Mouse (Mus musculus) stomach, postnatal 0 days (tissue): ENCODE measurements at regions not wholly inside any gene's neighbourhood (a gene's known extent, or its start where the extent isn't known, plus 50 kb on each side); places are given as distances from the start of the nearest gene placed in this dataset.

Experiments
- ATAC-seq: fragments of 200-750 bp; cut with Nextera tagmentation; 2 replicates; pipeline ENCODE4 v1.8.0; 2017; ENCODE audit not compliant: low FRiP score, low TSS enrichment
- DNase-seq: peaks from one replicate; pipeline ENCODE4 v3.0.0-alpha.2; 2016; ENCODE audit warnings: low spot score
- H3K27ac ChIP-seq: fragments of 300-500 bp; sonication (generic); replicated peaks from 2 replicates; pipeline ENCODE4 v1.5.1; 2014; ENCODE audit warnings: mild to moderate bottlenecking, control low read depth
- H3K27me3 ChIP-seq: fragments of 300-500 bp; sonication (generic); 2 replicates; pipeline ENCODE4 v1.6.1; 2014; ENCODE audit warnings: low read length; ENCODE audit not compliant: control insufficient read depth, insufficient read depth
- H3K36me3 ChIP-seq: fragments of 300-500 bp; sonication (generic); 2 replicates; pipeline ENCODE4 v1.6.1; 2014; ENCODE audit warnings: low read length, mixed read lengths; ENCODE audit not compliant: control insufficient read depth, insufficient read depth
- H3K4me1 ChIP-seq: fragments of 300-500 bp; sonication (generic); replicated peaks from 2 replicates; pipeline ENCODE4 v1.6.1; 2014; ENCODE audit warnings: antibody characterized with exemption; ENCODE audit not compliant: control insufficient read depth, insufficient read depth
- H3K4me2 ChIP-seq: fragments of 300-500 bp; sonication (generic); replicated peaks from 2 replicates; pipeline ENCODE4 v1.6.1; 2014; ENCODE audit warnings: low read depth, mild to moderate bottlenecking, control low read depth, moderate library complexity
- H3K4me3 ChIP-seq: fragments of 300-500 bp; sonication (generic); 2 replicates; pipeline ENCODE4 v1.5.1; 2014; ENCODE audit warnings: low read depth, low read length, control low read depth
- H3K9ac ChIP-seq: fragments of 300-500 bp; sonication (generic); 2 replicates; pipeline ENCODE4 v1.6.1; 2014; ENCODE audit warnings: mild to moderate bottlenecking, low read length, control low read depth, mixed read lengths
- H3K9me3 ChIP-seq: fragments of 300-500 bp; sonication (generic); 2 replicates; pipeline ENCODE4 v1.6.1; 2016; ENCODE audit warnings: low read length; ENCODE audit not compliant: control insufficient read depth
- CTCF ChIP-seq: IDR thresholded peaks from 2 replicates; pipeline ENCODE4 v1.5.1; 2016; ENCODE audit warnings: antibody characterized with exemption, low read depth, mild to moderate bottlenecking, moderate library complexity
- EP300 ChIP-seq: optimal IDR thresholded peaks from 2 replicates; pipeline ENCODE3; 2016; ENCODE audit warnings: antibody characterized with exemption
- WGBS: fragments of 180-500 bp; shearing (Covaris S2); extraction: QIAGEN DNeasy Blood & Tissue Kit; methylation state at CpG from one replicate; pipeline ENCODE4 v1.1.7; 2014; 5-methylcytosine and 5-hydroxymethylcytosine counted together

- no peak for DNase-seq
- H3K4me2 ChIP-seq = no peak overlapping the region
These were observed 486.5 kb upstream of the Adamts5 start for GRCm38 (mm10) chr16:86388128-86388527.

GRCm38 (mm10) chr16:86377991-86378390, 476.4 kb upstream of the Adamts5 start:
- no peaks in the 10 kb centered on the region for H3K27me3 ChIP-seq
- H3K36me3 ChIP-seq = no peaks in the 10 kb centered on the region
- ATAC-seq = no peak
- no peak overlapping the region for H3K27ac ChIP-seq
- no peak overlapping the region for H3K4me3 ChIP-seq
- H3K4me1 ChIP-seq = no peaks in the 10 kb centered on the region
- WGBS = 40% methylated on average over 3 of the region's 3 CpGs
- no peak overlapping the region for H3K9ac ChIP-seq
- no peak overlapping the region for H3K4me2 ChIP-seq
- DNase-seq = no peak
- TF ChIP-seq CTCF (no peak), EP300 (no peak)
- H3K9me3 ChIP-seq = no peaks in the 10 kb centered on the region

More at GRCm38 (mm10) chr16:86388128-86388527, 486.5 kb upstream of the Adamts5 start:
- H3K36me3 ChIP-seq = no peaks in the 10 kb centered on the region
- no peaks in the 10 kb centered on the region for H3K27me3 ChIP-seq
- TF ChIP-seq CTCF (no peak), EP300 (no peak)
- no peak overlapping the region for H3K4me3 ChIP-seq
- no peak for ATAC-seq
- H3K4me1 ChIP-seq = no peaks in the 10 kb centered on the region
- H3K9me3 ChIP-seq = no peaks in the 10 kb centered on the region
- no peak overlapping the region for H3K9ac ChIP-seq
- no peak overlapping the region for H3K27ac ChIP-seq
- 65% methylated on average over 1 of the region's 1 CpGs for WGBS

- Histone ChIP-seq H3K27me3 (no peaks in the 10 kb centered on the region), H3K9ac (no peak overlapping the region), H3K36me3 (no peaks in the 10 kb centered on the region), H3K4me1 (no peaks in the 10 kb centered on the region), H3K4me2 (no peak overlapping the region), H3K9me3 (no peaks in the 10 kb centered on the region), H3K27ac (no peak overlapping the region), H3K4me3 (no peak overlapping the region)
- no peak for TF ChIP-seq EP300
- TF ChIP-seq CTCF = no peak
- no peak for DNase-seq
- ATAC-seq = no peak
- 62% methylated on average over 4 of the region's 4 CpGs for WGBS
These were observed 470.0 kb upstream of the Adamts5 start for GRCm38 (mm10) chr16:86371652-86372051.

- Histone ChIP-seq H3K4me3 (no peak overlapping the region), H3K9me3 (no peaks in the 10 kb centered on the region), H3K4me1 (no peaks in the 10 kb centered on the region), H3K9ac (no peak overlapping the region), H3K27me3 (no peaks in the 10 kb centered on the region), H3K27ac (no peak overlapping the region), H3K4me2 (no peak overlapping the region), H3K36me3 (no peaks in the 10 kb centered on the region)
- no peak for TF ChIP-seq CTCF
- no peak for TF ChIP-seq EP300
- WGBS = 25% methylated on average over 5 of the region's 5 CpGs
- DNase-seq (no peak), ATAC-seq (no peak)
These were observed 466.8 kb upstream of the Adamts5 start for GRCm38 (mm10) chr16:86368449-86368848.

GRCm38 (mm10) chr16:86366197-86366596, 464.6 kb upstream of the Adamts5 start:
- no peak for ATAC-seq
- no peak overlapping the region for H3K4me3 ChIP-seq
- H3K9ac ChIP-seq = no peak overlapping the region
- no peaks in the 10 kb centered on the region for H3K27me3 ChIP-seq
- no peaks in the 10 kb centered on the region for H3K9me3 ChIP-seq
- no peak overlapping the region for H3K4me2 ChIP-seq
- DNase-seq = no peak
- H3K36me3 ChIP-seq = no peaks in the 10 kb centered on the region
- H3K27ac ChIP-seq = no peak overlapping the region
- 84% methylated on average over 1 of the region's 1 CpGs for WGBS
- no peaks in the 10 kb centered on the region for H3K4me1 ChIP-seq
- TF ChIP-seq EP300 (no peak), CTCF (no peak)

- WGBS = 82% methylated on average over 5 of the region's 5 CpGs
- H3K27me3 ChIP-seq = no peaks in the 10 kb centered on the region
- no peaks in the 10 kb centered on the region for H3K9me3 ChIP-seq
- no peak for DNase-seq
- no peak overlapping the region for H3K27ac ChIP-seq
- H3K9ac ChIP-seq = no peak overlapping the region
- ATAC-seq = no peak
- H3K36me3 ChIP-seq = no peaks in the 10 kb centered on the region
- no peak overlapping the region for H3K4me3 ChIP-seq
- TF ChIP-seq CTCF (no peak), EP300 (no peak)
- no peak overlapping the region for H3K4me2 ChIP-seq
- H3K4me1 ChIP-seq = no peaks in the 10 kb centered on the region
These were observed 459.5 kb upstream of the Adamts5 start for GRCm38 (mm10) chr16:86361099-86361498.
